Mouse (Mus musculus) heart, postnatal 10 days (tissue): ENCODE data around the gene Fxyd2. TPM values are rescaled to one million over a fixed set of nuclear protein-coding genes. Genes with fewer than 3 reads are reported as not detected.

Experiments
- total RNA-seq, 2 experiments: library from RNA; stranded (reverse); gene quantifications; 2 replicates each; pipeline ENCODE4 v1.2.3; 2021

The Fxyd2 gene
- total RNA-seq, 2 experiments from 2014 or later = 0.60 to 0.92 TPM

Other genes with a start within 250 kb of the Fxyd2 start
- gene BC049352, start 217.7 kb upstream of the Fxyd2 start, total RNA-seq = not detected
- gene Tmprss4, start 195.6 kb upstream of the Fxyd2 start, total RNA-seq = not detected
- gene Il10ra, start 130.5 kb upstream of the Fxyd2 start, total RNA-seq = 1 to 10 TPM; 1.3 TPM
- 1 to 10 TPM in 1 of 2 experiments, under 1 TPM in 1; 0.50 to 1.3 TPM for gene Tmprss13, start 80.6 kb upstream of the Fxyd2 start, total RNA-seq
- gene Fxyd6, start 29.5 kb upstream of the Fxyd2 start, total RNA-seq = 10 to 100 TPM; 25.5 to 31.0 TPM
- gene Dscaml1, start 27.0 kb downstream of the Fxyd2 start, total RNA-seq = not detected